Comparison of ENCODE assay signal across 17 mouse cellular contexts in the genomic region with DNA sequence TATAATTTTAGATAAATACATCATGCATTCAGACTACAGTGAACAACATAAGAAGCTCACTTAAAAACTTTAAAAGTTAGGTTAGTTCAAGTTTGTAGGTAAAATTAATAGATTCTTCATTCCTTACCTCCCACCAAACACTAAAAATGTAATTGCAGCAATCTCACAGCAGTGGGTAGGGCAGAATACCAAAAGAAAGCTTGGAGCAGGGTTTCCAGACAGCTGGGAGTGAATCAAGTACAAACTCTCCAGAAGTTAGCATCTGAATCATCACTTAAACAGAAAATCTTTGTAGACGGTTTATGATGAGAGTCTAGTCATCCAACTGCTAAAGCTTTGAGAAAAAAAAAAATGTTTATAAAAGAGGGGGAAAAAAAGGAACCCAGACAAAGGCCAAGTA.
DNase-seq lines count a peak whose midpoint lies in the region; ATAC-seq and TF ChIP-seq lines count a peak whose summit lies in the region.
"Had no signal": no experiment of that assay in that cellular context is flagged by ENCODE, and none has a peak within 500 bp of the region (broad histone marks: within the 10 kb centered on the region; RNA-seq: fewer than 3 reads in every experiment).

No protein-coding gene starts in this region.

- H3K27ac ChIP-seq in lung, embryonic 16.5 days (ENCODE audit: low read length): peak overlapping the region; percentile 69
- H3K27ac ChIP-seq in stomach, embryonic 14.5 days (ENCODE audit: low read length): peak overlapping the region; percentile 78; the same call in 1 of the 2 replicates
- H3K27ac ChIP-seq in stomach, postnatal 0 days (replicated peaks): no peak overlapping the region
- H3K27ac ChIP-seq: hindbrain, embryonic 12.5 days; liver, embryonic 15.5 days had no signal

- no peak overlapping the region for H3K9ac ChIP-seq in lung, embryonic 16.5 days (ENCODE audit: low read length)
- no peak overlapping the region for H3K9ac ChIP-seq in stomach, embryonic 14.5 days (replicated peaks; ENCODE audit: low read depth, low read length)
- no peak overlapping the region for H3K9ac ChIP-seq in stomach, postnatal 0 days (ENCODE audit: low read length)
- H3K9ac ChIP-seq: hindbrain, embryonic 12.5 days; liver, embryonic 15.5 days had no signal

- no peaks in the 10 kb centered on the region for H3K36me3 ChIP-seq in lung, embryonic 16.5 days (ENCODE audit: control insufficient read depth, insufficient read depth, low read length)
- no peaks in the 10 kb centered on the region for H3K36me3 ChIP-seq in stomach, embryonic 14.5 days (ENCODE audit: control insufficient read depth, insufficient read depth, low read length)
- H3K36me3 ChIP-seq in stomach, postnatal 0 days (ENCODE audit: control insufficient read depth, insufficient read depth, low read length): no peaks in the 10 kb centered on the region
- H3K36me3 ChIP-seq: heart, embryonic 10.5 days; hindbrain, embryonic 12.5 days; liver, embryonic 15.5 days had no signal

- no peaks in the 10 kb centered on the region for H3K9me3 ChIP-seq in lung, embryonic 16.5 days (ENCODE audit: control insufficient read depth, low read length)
- no peaks in the 10 kb centered on the region for H3K9me3 ChIP-seq in stomach, embryonic 14.5 days (ENCODE audit: control insufficient read depth, low read depth, low read length)
- no peaks in the 10 kb centered on the region for H3K9me3 ChIP-seq in stomach, postnatal 0 days (ENCODE audit: control insufficient read depth, low read length)
- H3K9me3 ChIP-seq: heart, embryonic 10.5 days; hindbrain, embryonic 12.5 days; liver, embryonic 15.5 days had no signal

- ATAC-seq in frontal cortex, adult (ENCODE audit: low TSS enrichment): peak; percentile 86
- ATAC-seq in lung, embryonic 16.5 days (ENCODE audit: low read depth): no peak
- no peak; the same call in 1 of the 2 replicates for ATAC-seq in stomach, embryonic 14.5 days (ENCODE audit: insufficient number of reproducible peaks, insufficient read depth, low FRiP score, low read depth)
- ATAC-seq in stomach, postnatal 0 days (ENCODE audit: low FRiP score, low TSS enrichment): no peak
- ATAC-seq: forebrain, embryonic 14.5 days had no signal

- 10% methylated on average over 1 of the region's 1 CpGs for WGBS in lung, embryonic 16.5 days
- WGBS in stomach, embryonic 14.5 days: 18% methylated on average over 1 of the region's 1 CpGs
- WGBS in stomach, postnatal 0 days: 19% methylated on average over 1 of the region's 1 CpGs

- no peak overlapping the region for H3K4me2 ChIP-seq in lung, embryonic 16.5 days (ENCODE audit: low read depth, low read length)
- H3K4me2 ChIP-seq in stomach, embryonic 14.5 days (replicated peaks; ENCODE audit: low read depth, low read length): no peak overlapping the region
- H3K4me2 ChIP-seq in stomach, postnatal 0 days (replicated peaks; ENCODE audit: low read depth): no peak overlapping the region
- H3K4me2 ChIP-seq: hindbrain, embryonic 12.5 days; liver, embryonic 15.5 days had no signal

- no peaks in the 10 kb centered on the region for H3K27me3 ChIP-seq in lung, embryonic 16.5 days (ENCODE audit: control insufficient read depth, insufficient read depth, low read depth, low read length)
- no peaks in the 10 kb centered on the region for H3K27me3 ChIP-seq in stomach, embryonic 14.5 days (ENCODE audit: control insufficient read depth, insufficient read depth, low read length)
- no peaks in the 10 kb centered on the region for H3K27me3 ChIP-seq in stomach, postnatal 0 days (ENCODE audit: control insufficient read depth, insufficient read depth, low read length)
- H3K27me3 ChIP-seq: CH12.LX; hindbrain, embryonic 12.5 days; liver, embryonic 15.5 days had no signal

- peaks cover 6% of the 10 kb centered on the region; the same call in 1 of the 2 replicates for H3K4me1 ChIP-seq in lung, embryonic 16.5 days (replicated peaks; ENCODE audit: control insufficient read depth, insufficient read depth, low read length)
- H3K4me1 ChIP-seq in stomach, embryonic 14.5 days (ENCODE audit: control insufficient read depth, insufficient read depth, low read length): peaks cover 6% of the 10 kb centered on the region
- peaks cover 3% of the 10 kb centered on the region for H3K4me1 ChIP-seq in stomach, postnatal 0 days (replicated peaks; ENCODE audit: control insufficient read depth, insufficient read depth)
- H3K4me1 ChIP-seq: liver, embryonic 15.5 days had no signal

- no peak overlapping the region for H3K4me3 ChIP-seq in lung, embryonic 16.5 days (ENCODE audit: low read length)
- H3K4me3 ChIP-seq in stomach, embryonic 14.5 days (ENCODE audit: low read depth, low read length): no peak overlapping the region
- H3K4me3 ChIP-seq in stomach, postnatal 0 days (ENCODE audit: low read depth, low read length): no peak overlapping the region
- H3K4me3 ChIP-seq: heart, embryonic 10.5 days; hindbrain, embryonic 12.5 days; liver, embryonic 15.5 days had no signal

- DNase-seq in frontal cortex, postnatal 25 days (ENCODE audit: low spot score in 2 of 2): no peak
- DNase-seq in lung, postnatal 4 days: no peak
- DNase-seq in stomach, postnatal 0 days (ENCODE audit: low spot score): no peak
- DNase-seq in heart, adult 11 months: no peak
- no peak for DNase-seq in ovary, postnatal 10 days (ENCODE audit: low spot score)
- DNase-seq: cerebellum, adult 2 months; cerebellum, postnatal 36 days; heart, postnatal 10 days; thymus, adult 2 months had no signal

- no peak for TF ChIP-seq CTCF in stomach, postnatal 0 days (IDR thresholded peaks at IDR 0.05; ENCODE audit: low read depth)

- no peak for TF ChIP-seq EP300 in stomach, postnatal 0 days (optimal IDR thresholded peaks at IDR 0.05)
